In genomic region chr7:114636102-114636501, GRCm38 (mm10) we compare ENCODE assay signal across 8 mouse cellular contexts. TPM values are rescaled to one million over a fixed set of nuclear protein-coding genes. Genes with fewer than 3 reads are reported as not detected.
DNase-seq lines count a peak whose midpoint lies in the region; ATAC-seq lines count a peak whose summit lies in the region.

Calca (minus strand) TSS chr7:114636357.

- H3K36me3 ChIP-seq in hindbrain, embryonic 16.5 days (ENCODE audit: control insufficient read depth, insufficient read depth, low read length) = no peaks in the 10 kb centered on the region
- no peaks in the 10 kb centered on the region for H3K36me3 ChIP-seq in lung, embryonic 15.5 days
- no peaks in the 10 kb centered on the region for H3K36me3 ChIP-seq in stomach, embryonic 15.5 days

- H3K4me2 ChIP-seq in hindbrain, embryonic 16.5 days (ENCODE audit: low read length) = peak within 1 kb of the TSS; percentile 66
- peak within 1 kb of the TSS; percentile 71 for H3K4me2 ChIP-seq in lung, embryonic 15.5 days
- peak within 1 kb of the TSS; percentile 89 for H3K4me2 ChIP-seq in stomach, embryonic 15.5 days

- DNase-seq in kidney, adult 8-10 months = peak; percentile 2
- no peak for DNase-seq in kidney, adult 18-20 months
- peak; percentile 60 for DNase-seq in R1 (ENCODE audit: low read depth, low spot score)
- DNase-seq in embryo, embryonic 11.5 days (ENCODE audit: low read depth, low spot score) = peak; percentile 16
- no peak for DNase-seq in layer of hippocampus, postnatal 10 days (ENCODE audit: low spot score in 2 of 2)

- no peaks in the 10 kb centered on the region for H3K9me3 ChIP-seq in hindbrain, embryonic 16.5 days (ENCODE audit: control insufficient read depth, low read length)
- H3K9me3 ChIP-seq in lung, embryonic 15.5 days = no peaks in the 10 kb centered on the region
- H3K9me3 ChIP-seq in stomach, embryonic 15.5 days = no peaks in the 10 kb centered on the region

- peak within 1 kb of the TSS; percentile 43 for H3K4me3 ChIP-seq in hindbrain, embryonic 16.5 days (ENCODE audit: low read length)
- peak within 1 kb of the TSS; percentile 34 for H3K4me3 ChIP-seq in lung, embryonic 15.5 days
- H3K4me3 ChIP-seq in stomach, embryonic 15.5 days (replicated peaks) = peak within 1 kb of the TSS; percentile 40

- no peak within 1 kb of the TSS for H3K27ac ChIP-seq in hindbrain, embryonic 16.5 days (ENCODE audit: low read depth, low read length)
- H3K27ac ChIP-seq in lung, embryonic 15.5 days = no peak within 1 kb of the TSS
- H3K27ac ChIP-seq in stomach, embryonic 15.5 days = no peak within 1 kb of the TSS

- peak; percentile 65; the same call in 1 of the 2 replicates for ATAC-seq in hindbrain, embryonic 16.5 days
- no peak for ATAC-seq in lung, embryonic 15.5 days (ENCODE audit: borderline replicate concordance, extremely low read depth, low FRiP score, low TSS enrichment)
- ATAC-seq in stomach, embryonic 15.5 days (ENCODE audit: insufficient read depth, low FRiP score, low read depth) = no peak

- H3K4me1 ChIP-seq in hindbrain, embryonic 16.5 days (ENCODE audit: control insufficient read depth, insufficient read depth, low read depth, low read length) = peaks cover 3% of the 10 kb centered on the region; the same call in 1 of the 2 replicates
- peaks cover 8% of the 10 kb centered on the region; the same call in 1 of the 2 replicates for H3K4me1 ChIP-seq in lung, embryonic 15.5 days
- peaks cover 7% of the 10 kb centered on the region; the same call in 1 of the 2 replicates for H3K4me1 ChIP-seq in stomach, embryonic 15.5 days

- no peaks in the 10 kb centered on the region; the same call in 1 of the 2 replicates for H3K27me3 ChIP-seq in hindbrain, embryonic 16.5 days (replicated peaks; ENCODE audit: control insufficient read depth, insufficient read depth, low read length)
- peaks cover 38% of the 10 kb centered on the region for H3K27me3 ChIP-seq in lung, embryonic 15.5 days
- peaks cover 27% of the 10 kb centered on the region for H3K27me3 ChIP-seq in stomach, embryonic 15.5 days (replicated peaks)

- WGBS in hindbrain, embryonic 16.5 days = 1% methylated on average over 12 of the region's 12 CpGs
- 0% methylated on average over 12 of the region's 12 CpGs for WGBS in lung, embryonic 15.5 days
- under 1% methylated on average over 12 of the region's 12 CpGs for WGBS in stomach, embryonic 15.5 days

- H3K9ac ChIP-seq in hindbrain, embryonic 16.5 days (ENCODE audit: low read depth, low read length) = peak within 1 kb of the TSS; percentile 44
- H3K9ac ChIP-seq in lung, embryonic 15.5 days = peak within 1 kb of the TSS; percentile 24; the same call in 1 of the 2 replicates
- 0 out of 2 replicates have a peak within 1 kb of the TSS, but pooled peaks have one; percentile 12 for H3K9ac ChIP-seq in stomach, embryonic 15.5 days

RNA-seq across cellular contexts. Expression of gene Calca, which starts in this region (rescaled TPM):
- polyA plus RNA-seq in hindbrain, embryonic 16.5 days (2015; fragmentation: Nextera tagmentation; extraction: Ambion mirVana) = 26.8 and 28.2 TPM in 2 replicates
- 2.5 and 3.6 TPM in 2 replicates for polyA plus RNA-seq in lung, embryonic 15.5 days (2015; fragmentation: Nextera tagmentation; extraction: Ambion mirVana)
- polyA plus RNA-seq in stomach, embryonic 15.5 days (2015; fragmentation: Nextera tagmentation; extraction: Ambion mirVana) = 2.7 and 3.2 TPM in 2 replicates
- total RNA-seq in layer of hippocampus, postnatal 10 days (2021) = 1 to 10 TPM; 1.7 to 2.5 TPM

Comparison
In these comparisons a context has a peak if more than half of its experiments do, and no peak if none do; other contexts are left out.
1. DNase-seq: peak in kidney, adult 8-10 months (2 of 2), R1 (single experiment) and embryo, embryonic 11.5 days (single experiment); none in kidney, adult 18-20 months (single experiment) and layer of hippocampus, postnatal 10 days (0 of 2).
2. Peak in every context shown above with its lines, with median percentiles within 50 percentile points of each other: H3K4me2 ChIP-seq, H3K4me3 ChIP-seq and H3K9ac ChIP-seq.